Mouse (Mus musculus) cortical plate, adult 2 months (tissue): ENCODE measurements around the gene Dazap1. TPM values are rescaled to one million over a fixed set of nuclear protein-coding genes. Genes with fewer than 3 reads are reported as not detected.

Experiments used
- H3K27ac ChIP-seq: fragments of 200-500 bp; 2 replicates; pipeline ENCODE4 v1.5.1; 2012; ENCODE audit warnings: low read length, control low read depth, inconsistent platforms; ENCODE audit not compliant: insufficient read depth
- H3K4me1 ChIP-seq: fragments of 200-500 bp; 2 replicates; pipeline ENCODE4 v1.6.1; 2011; ENCODE audit warnings: low read length; ENCODE audit not compliant: control insufficient read depth, insufficient read depth
- H3K4me3 ChIP-seq: fragments of 200-500 bp; 2 replicates; pipeline ENCODE4 v1.5.1; 2011; ENCODE audit warnings: mild to moderate bottlenecking, low read length, control low read depth; ENCODE audit not compliant: insufficient read depth
- CTCF ChIP-seq: fragments of 200-500 bp; IDR thresholded peaks from 2 replicates; pipeline ENCODE4 v1.5.1; 2011; ENCODE audit warnings: mild to moderate bottlenecking, control low read depth, low read length; ENCODE audit not compliant: insufficient read depth; ENCODE audit errors: extremely low read depth
- POLR2A ChIP-seq: fragments of 200-500 bp; IDR thresholded peaks from 2 replicates; pipeline ENCODE4 v1.6.1; 2011; ENCODE audit warnings: mild to moderate bottlenecking, low read length, control low read depth; ENCODE audit not compliant: insufficient read depth; ENCODE audit errors: extremely low read depth
- polyA plus RNA-seq: library from polyadenylated mRNA; depleted of rRNA; stranded (reverse); fragments of >200 nt; gene quantifications from 2 replicates; pipeline ENCODE4 v1.2.3, GENCODE M21; 2012

Gene Dazap1
- polyA plus RNA-seq, 1 experiment = 65.4 TPM

- TF ChIP-seq POLR2A = no peak
- no peak for TF ChIP-seq CTCF
- no peak overlapping the region for H3K4me3 ChIP-seq
- H3K4me1 ChIP-seq = peaks cover 5% of the 10 kb centered on the region
- H3K27ac ChIP-seq = no peak overlapping the region
Observed at GRCm38 (mm10) chr10:80317011-80317410, 55.7 kb downstream of the Dazap1 start.

GRCm38 (mm10) chr10:80320340-80320760, 59.1 kb downstream of the Dazap1 start, which contains the start of gene 2310011J03Rik:
Gene 2310011J03Rik, minus strand, starts transcription at chr10:80320537.
- TF ChIP-seq CTCF (no peak), POLR2A (peak; percentile 59; the same call in 1 of the 2 replicates)
- Histone ChIP-seq H3K4me1 (peaks cover 5% of the 10 kb centered on the region), H3K4me3 (peak within 1 kb of the TSS; percentile 59), H3K27ac (no peak within 1 kb of the TSS)

DNA sequence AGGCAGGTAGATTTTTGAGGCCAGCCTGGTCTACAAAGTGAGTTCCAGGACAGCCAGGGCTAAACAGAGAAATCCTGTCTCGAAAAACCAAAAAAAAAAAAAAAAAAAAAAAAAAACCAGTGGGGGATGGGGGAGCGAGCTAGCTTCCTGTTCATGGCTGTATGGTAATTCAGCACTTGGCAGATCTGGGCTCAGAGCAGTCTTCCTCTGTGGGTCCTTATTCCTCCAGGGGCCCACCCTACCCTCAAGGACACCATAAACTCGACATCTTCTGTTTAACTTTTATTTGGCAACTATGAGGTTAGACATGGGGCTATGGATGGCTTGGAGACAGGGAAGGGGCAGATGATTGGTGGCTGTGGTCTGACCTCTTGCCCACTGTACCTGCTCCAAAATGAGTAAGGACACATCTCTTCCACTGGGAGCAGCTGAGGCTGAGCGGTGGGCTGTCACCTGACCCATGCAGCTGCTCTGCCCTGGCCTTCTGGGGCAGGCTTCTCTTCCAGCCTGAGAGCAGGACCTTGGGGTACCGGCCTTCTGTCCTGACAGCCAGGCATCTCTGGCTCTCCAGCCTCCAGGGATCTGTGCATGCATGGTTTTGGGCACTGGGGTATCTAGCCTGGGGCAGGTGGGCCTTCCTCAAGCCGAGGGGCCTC, 59.9 kb downstream of the Dazap1 start:
- no peak overlapping the region; the same call in 1 of the 2 replicates for H3K4me3 ChIP-seq
- H3K27ac ChIP-seq = no peak overlapping the region
- TF ChIP-seq CTCF (no peak), POLR2A (no peak)

GRCm38 (mm10) chr10:80321670-80322581, 60.6 kb downstream of the Dazap1 start:
- Histone ChIP-seq H3K27ac (no peak overlapping the region), H3K4me3 (no peak overlapping the region), H3K4me1 (peaks cover 5% of the 10 kb centered on the region)
- TF ChIP-seq CTCF (no peak), POLR2A (no peak)

More for the DNA sequence above, 59.9 kb downstream of the Dazap1 start:
- H3K4me1 ChIP-seq = peaks cover 5% of the 10 kb centered on the region

DNA sequence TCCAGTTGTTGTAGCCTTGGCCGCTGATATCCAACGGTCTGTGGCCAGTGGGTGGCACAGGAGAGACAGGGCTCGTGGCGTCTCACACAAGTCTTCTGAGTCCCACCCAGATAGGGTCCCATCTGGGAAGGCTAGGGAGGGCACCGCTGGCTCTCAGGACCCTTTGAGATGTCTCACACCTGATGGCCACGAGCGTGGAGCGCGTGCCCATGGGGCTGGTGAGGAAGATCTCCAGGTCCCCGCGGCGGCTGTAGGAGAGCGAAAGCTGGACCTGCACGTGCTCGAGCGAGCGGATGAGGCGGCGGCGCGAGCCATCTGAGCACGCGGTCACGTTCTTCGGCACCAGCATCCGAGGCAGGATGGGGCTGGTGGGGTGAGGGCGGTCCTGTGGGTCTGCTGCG, 61.5 kb downstream of the Dazap1 start:
- 0 out of 2 replicates have a peak overlapping the region, but pooled peaks have one; percentile 9 for H3K27ac ChIP-seq
- H3K4me3 ChIP-seq = peak overlapping the region; percentile 67; the same call in 1 of the 2 replicates
- no peak for TF ChIP-seq POLR2A
- no peak for TF ChIP-seq CTCF
- peaks cover 5% of the 10 kb centered on the region for H3K4me1 ChIP-seq

DNA sequence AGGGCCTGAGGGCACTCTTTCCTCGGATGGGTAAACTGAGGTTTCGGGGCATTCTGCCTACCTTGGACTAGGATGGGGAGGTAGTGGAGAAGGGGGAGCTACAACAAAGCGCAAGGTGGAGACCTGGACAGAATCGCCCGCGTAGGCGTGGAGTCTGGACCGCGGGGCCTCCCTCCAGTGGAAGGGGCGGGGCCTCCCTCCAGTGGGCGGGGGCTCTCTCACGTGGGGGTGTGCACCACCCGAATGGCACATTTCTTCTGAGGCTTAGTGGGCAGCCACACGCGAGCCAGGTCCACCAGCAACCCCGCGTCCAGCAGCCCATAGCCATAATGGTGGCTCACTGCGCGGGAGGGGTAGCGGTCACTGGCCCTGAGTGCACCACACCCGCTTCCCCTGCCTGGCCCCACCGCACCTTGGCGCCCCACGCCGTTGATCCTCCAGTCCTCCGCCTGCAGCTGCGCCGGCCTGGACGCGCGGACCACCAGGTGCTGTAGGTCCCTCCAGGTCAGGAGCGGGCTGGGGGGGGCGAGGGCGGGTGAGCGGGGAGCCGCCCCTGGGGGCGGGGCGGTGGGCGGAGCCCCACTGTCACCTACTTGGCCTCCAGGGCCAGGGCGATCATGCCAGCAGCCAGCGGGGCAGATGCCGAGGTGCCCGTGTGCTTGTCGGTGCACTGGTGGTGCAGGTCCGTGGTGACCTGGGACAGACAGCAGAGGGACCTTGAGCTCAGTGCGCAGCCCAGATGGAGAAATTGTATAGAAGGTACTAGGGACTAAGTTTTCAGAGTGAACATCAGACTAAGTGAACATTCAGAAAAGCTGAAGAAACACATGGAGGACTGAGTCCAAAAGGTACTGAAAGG, 62.2 kb downstream of the Dazap1 start:
- H3K27ac ChIP-seq = no peak overlapping the region
- H3K4me1 ChIP-seq = peaks cover 5% of the 10 kb centered on the region
- peak overlapping the region; percentile 67 for H3K4me3 ChIP-seq
- no peak for TF ChIP-seq CTCF
- no peak for TF ChIP-seq POLR2A

DNA sequence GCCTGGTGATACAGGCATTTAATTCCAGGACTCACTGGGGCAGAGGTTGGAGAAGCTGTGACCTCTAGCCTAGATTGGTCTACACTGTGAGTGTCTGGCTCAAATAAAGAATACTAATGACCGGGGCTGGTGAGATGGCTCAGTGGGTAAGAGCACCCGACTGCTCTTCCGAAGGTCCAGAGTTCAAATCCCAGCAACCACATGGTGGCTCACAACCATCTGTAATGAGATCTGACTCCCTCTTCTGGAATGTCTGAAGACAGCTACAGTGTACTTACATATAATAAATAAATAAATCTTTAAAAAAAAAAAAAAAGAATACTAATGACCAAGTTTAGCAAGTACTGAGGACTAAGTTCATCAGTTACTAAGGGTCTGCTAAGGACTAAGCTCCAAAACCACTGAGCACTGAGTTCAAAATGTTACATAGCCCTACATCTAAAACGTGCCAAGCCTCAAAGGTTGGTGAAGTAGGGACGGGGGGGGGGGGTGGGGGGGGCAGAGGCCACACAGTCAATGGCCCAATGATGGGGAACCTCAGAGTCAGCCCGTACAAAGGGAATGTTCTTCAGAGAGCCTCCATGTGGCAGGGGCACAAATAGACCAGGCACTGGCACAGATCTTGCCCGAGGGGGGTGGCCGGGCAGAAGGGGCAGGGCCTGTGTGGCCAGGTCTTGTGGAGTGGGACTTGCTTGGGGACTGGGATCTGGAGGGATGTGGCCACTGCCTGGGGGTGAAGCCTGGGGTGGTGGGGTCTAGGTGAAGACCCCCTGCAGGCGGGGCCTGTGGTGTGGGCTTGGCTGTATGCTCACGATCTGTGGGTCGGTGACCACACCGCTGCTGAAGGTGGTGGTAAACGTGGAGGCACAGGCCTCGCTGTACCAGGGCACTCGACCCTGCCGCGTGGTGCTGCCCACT, 63.1 kb downstream of the Dazap1 start:
- Histone ChIP-seq H3K4me3 (no peak overlapping the region), H3K27ac (no peak overlapping the region), H3K4me1 (peaks cover 2% of the 10 kb centered on the region; the same call in 1 of the 2 replicates)
- TF ChIP-seq CTCF (no peak), POLR2A (no peak)

GRCm38 (mm10) chr10:80325045-80325444, 63.8 kb downstream of the Dazap1 start:
- H3K27ac ChIP-seq = no peak overlapping the region
- no peak overlapping the region for H3K4me3 ChIP-seq
- TF ChIP-seq CTCF = no peak
- no peak for TF ChIP-seq POLR2A
- H3K4me1 ChIP-seq = no peaks in the 10 kb centered on the region
